Mouse (Mus musculus) thymus, adult 2 months (tissue): ENCODE results near the gene Cnn2.

Source experiments
- CTCF ChIP-seq: fragments of 200-500 bp; IDR thresholded peaks from 2 replicates; pipeline ENCODE4 v1.5.1; 2012; ENCODE audit warnings: mild to moderate bottlenecking, control low read depth, low read length, moderate library complexity, borderline replicate concordance; ENCODE audit not compliant: control insufficient read depth, poor library complexity, insufficient read depth; ENCODE audit errors: extremely low read depth
- POLR2A ChIP-seq: fragments of 200-500 bp; IDR thresholded peaks from 2 replicates; pipeline ENCODE4 v1.6.1; 2012; ENCODE audit warnings: mild to moderate bottlenecking, low read length, control low read depth, moderate library complexity; ENCODE audit not compliant: control insufficient read depth, poor library complexity, insufficient read depth; ENCODE audit errors: extremely low read depth

- TF ChIP-seq CTCF (no peak), POLR2A (no peak)
These were observed 45.4 kb downstream of the Cnn2 start for GRCm38 (mm10) chr10:80033511-80034391.
